Mouse (Mus musculus) left cerebral cortex, adult 6 months (tissue): Measurements from ENCODE around the gene Trim41. TPM values are rescaled to one million over a fixed set of nuclear protein-coding genes. Genes with fewer than 3 reads are reported as not detected.

Experiments used
- long read RNA-seq, 2 experiments: library from polyadenylated mRNA; unstranded; transcript quantifications; one replicate each; pipeline ENCODE4 v2.0.0; 2019 to 2020
- polyA plus RNA-seq: library from polyadenylated mRNA; unstranded; fragments of <200 nt; fragmentation: Nextera tagmentation; gene quantifications from 2 replicates; pipeline ENCODE4 v1.2.3, GENCODE M21; 2021

Trim41 gene
- 2.9 and 3.0 TPM in 2 replicates for polyA plus RNA-seq
- long read RNA-seq, experiment 1, transcript Trim41-201 (6 exons, 3,432 nt): major isoform, 6 of 16 reads
- long read RNA-seq, experiment 1, partial matches to known transcripts: 7 of 16 reads
- long read RNA-seq, experiment 1, other reads (novel, unspliced or antisense): 3 of 16 reads
- long read RNA-seq, experiment 2, partial matches to known transcripts: 0 of 2 reads
- long read RNA-seq, experiment 2, other reads (novel, unspliced or antisense): 2 of 2 reads

GRCm38 (mm10) chr11:48816800-48817665 is at the start of gene Trim41:
Gene Trim41 (minus strand): TSS chr11:48817353.

DNA sequence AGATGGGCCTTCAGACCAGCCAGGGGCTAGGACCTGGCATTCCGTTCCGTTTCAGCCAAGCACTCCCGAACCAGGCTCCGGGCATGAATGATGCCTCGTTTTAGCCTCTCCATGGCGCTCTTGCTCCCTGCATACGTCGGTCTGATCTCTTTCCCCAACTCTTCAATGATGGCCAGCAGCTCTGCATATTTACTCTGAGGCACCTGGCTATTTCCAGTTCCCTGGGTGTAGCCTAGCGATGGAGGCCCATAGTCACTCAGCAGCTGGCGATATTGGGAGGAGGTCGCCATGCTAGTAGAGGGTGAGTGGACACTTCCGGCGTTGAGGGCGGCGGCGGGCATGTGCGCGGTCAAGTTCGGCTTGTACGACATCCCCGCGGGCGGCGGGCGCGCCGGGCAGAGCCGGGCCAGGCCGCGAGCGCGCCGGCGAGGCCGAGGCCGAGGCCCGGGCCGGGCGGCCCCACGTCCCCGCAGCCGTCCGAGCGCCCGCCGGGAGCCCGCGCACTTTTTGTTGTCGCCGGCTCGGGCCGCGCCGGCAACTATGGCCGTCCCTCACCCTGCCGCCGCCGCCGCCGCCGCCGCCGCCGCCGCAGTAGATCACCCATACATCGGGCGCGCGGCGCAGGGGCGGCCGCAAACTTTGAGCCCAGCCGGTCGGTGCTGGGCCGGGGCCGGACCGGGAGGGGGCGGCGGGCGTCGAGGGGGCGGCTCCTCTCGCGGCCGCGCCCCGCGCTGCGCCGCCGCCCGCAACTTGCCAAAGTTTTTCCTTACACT is 9.0 kb upstream of the Trim41 start, which contains the start of the genes Trim7 and Gm12184:
TSS of gene Trim7 (plus strand) at position 162 of the 773 bp plus-strand sequence.
TSS of gene Gm12184 (minus strand) at position 677 of the 773 bp plus-strand sequence.

GRCm38 (mm10) chr11:48799921-48800701 is 17.0 kb downstream of the Trim41 start, which contains the start of gene Rack1:
Gene Rack1 (plus strand): TSS chr11:48800332.

Other genes starting within 250 kb of the Trim41 start
- 177 and 253 TPM in 2 replicates for gene Rack1, start 17.0 kb downstream of the Trim41 start, polyA plus RNA-seq
- 1.0 and 1.3 TPM in 2 replicates for gene Trim7, start 8.8 kb upstream of the Trim41 start, polyA plus RNA-seq
- 0.21 and 1.0 TPM in 2 replicates for gene Gm12184, start 9.3 kb upstream of the Trim41 start, polyA plus RNA-seq
- 11.3 and 11.6 TPM in 2 replicates for gene Irgm1, start 54.3 kb upstream of the Trim41 start, polyA plus RNA-seq
- 0.13 TPM in 1 of 2 replicates, not detected in the other for gene Gm5431, start 84.9 kb upstream of the Trim41 start, polyA plus RNA-seq
- gene Psme2b, start 128.8 kb upstream of the Trim41 start, polyA plus RNA-seq: 3.2 and 4.0 TPM in 2 replicates
- gene Olfr56, start 161.5 kb upstream of the Trim41 start, polyA plus RNA-seq: not detected in 2 replicates
- gene 9930111J21Rik1, start 162.0 kb upstream of the Trim41 start, polyA plus RNA-seq: 0.30 and 0.55 TPM in 2 replicates
- gene Gm12185, start 174.9 kb upstream of the Trim41 start, polyA plus RNA-seq: not detected in 2 replicates
- 0.80 and 1.1 TPM in 2 replicates for gene Tgtp1, start 176.8 kb upstream of the Trim41 start, polyA plus RNA-seq
- gene 9930111J21Rik2, start 233.9 kb upstream of the Trim41 start, polyA plus RNA-seq: 0.54 and 0.55 TPM in 2 replicates
- 1.1 and 1.7 TPM in 2 replicates for gene Tgtp2, start 246.9 kb upstream of the Trim41 start, polyA plus RNA-seq